Mouse (Mus musculus) lung, embryonic 15.5 days (tissue): ENCODE results near the gene Pabpc4. TPM values are rescaled to one million over a fixed set of nuclear protein-coding genes. Genes with fewer than 3 reads are reported as not detected.
"Not testable (repeated sequence)": the region's sequence is repeated elsewhere in the genome, so short reads cannot be mapped to it uniquely, and the experiment has no call there.

ENCODE experiments used
- ATAC-seq: fragments of 200-750 bp; cut with Nextera tagmentation; 2 replicates; pipeline ENCODE4 v1.8.0; 2017; ENCODE audit warnings: moderate number of reproducible peaks, borderline replicate concordance; ENCODE audit not compliant: low FRiP score, low TSS enrichment; ENCODE audit errors: extremely low read depth
- H3K27ac ChIP-seq: fragments of 300-500 bp; sonication (generic); 2 replicates; pipeline ENCODE4 v1.5.1; 2015; ENCODE audit warnings: moderate library complexity, mild to moderate bottlenecking, inconsistent platforms
- H3K27me3 ChIP-seq: fragments of 300-500 bp; sonication (generic); 2 replicates; pipeline ENCODE4 v1.6.1; 2015; ENCODE audit warnings: inconsistent platforms
- H3K36me3 ChIP-seq: fragments of 300-500 bp; sonication (generic); 2 replicates; pipeline ENCODE4 v1.6.1; 2015; ENCODE audit warnings: inconsistent platforms
- H3K4me1 ChIP-seq: fragments of 300-500 bp; sonication (generic); 2 replicates; pipeline ENCODE4 v1.6.1; 2015; ENCODE audit warnings: inconsistent platforms
- H3K4me2 ChIP-seq: fragments of 300-500 bp; sonication (generic); 2 replicates; pipeline ENCODE4 v1.6.1; 2015; ENCODE audit warnings: inconsistent platforms, mild to moderate bottlenecking, moderate library complexity
- H3K4me3 ChIP-seq: fragments of 300-500 bp; sonication (generic); 2 replicates; pipeline ENCODE4 v1.5.1; 2015; ENCODE audit warnings: mild to moderate bottlenecking, inconsistent platforms
- H3K9ac ChIP-seq: fragments of 300-500 bp; sonication (generic); 2 replicates; pipeline ENCODE4 v1.6.1; 2015; ENCODE audit warnings: inconsistent platforms
- H3K9me3 ChIP-seq: fragments of 300-500 bp; sonication (generic); 2 replicates; pipeline ENCODE4 v1.6.1; 2016; ENCODE audit warnings: inconsistent platforms
- WGBS: fragments of 180-500 bp; shearing (Covaris S2); methylation state at CpG from one replicate; pipeline ENCODE4 v1.1.7; 2015; 5-methylcytosine and 5-hydroxymethylcytosine counted together
- polyA plus RNA-seq: library from polyadenylated mRNA; unstranded; fragments of >200 nt; fragmentation: Nextera tagmentation; extraction: Ambion mirVana; gene quantifications from 2 replicates; pipeline ENCODE4 v1.2.1, GENCODE M21; 2015

Gene Pabpc4
- polyA plus RNA-seq, 1 experiment from 2014 or later: 32.8 TPM

DNA sequence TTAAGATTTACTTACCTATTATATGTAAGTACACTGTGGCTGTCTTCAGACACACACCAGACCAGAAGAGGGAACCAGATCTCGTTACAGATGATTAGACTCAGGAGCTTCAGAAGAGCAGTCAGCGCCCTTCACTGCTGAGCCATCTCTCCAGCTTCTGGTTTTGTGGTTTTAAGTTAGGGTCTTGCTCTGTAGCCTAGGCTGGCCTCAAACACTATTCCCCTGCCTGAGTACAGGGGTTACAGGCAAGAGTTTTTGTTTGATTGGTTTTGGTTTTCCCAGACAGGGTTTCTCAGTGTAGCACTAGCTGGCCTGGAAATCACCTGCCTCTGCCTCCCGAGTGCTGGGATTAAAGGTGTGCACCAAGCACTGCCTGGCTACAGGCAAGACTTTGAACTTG, 30.2 kb downstream of the Pabpc4 start:
- Histone ChIP-seq H3K36me3 (peaks cover 95% of the 10 kb centered on the region), H3K27ac (no peak overlapping the region), H3K9ac (no peak overlapping the region), H3K9me3 (no peaks in the 10 kb centered on the region), H3K4me2 (no peak overlapping the region), H3K27me3 (no peaks in the 10 kb centered on the region), H3K4me1 (no peaks in the 10 kb centered on the region), H3K4me3 (no peak overlapping the region)
- 87% methylated on average over 3 of the region's 3 CpGs for WGBS
- no peak for ATAC-seq

DNA sequence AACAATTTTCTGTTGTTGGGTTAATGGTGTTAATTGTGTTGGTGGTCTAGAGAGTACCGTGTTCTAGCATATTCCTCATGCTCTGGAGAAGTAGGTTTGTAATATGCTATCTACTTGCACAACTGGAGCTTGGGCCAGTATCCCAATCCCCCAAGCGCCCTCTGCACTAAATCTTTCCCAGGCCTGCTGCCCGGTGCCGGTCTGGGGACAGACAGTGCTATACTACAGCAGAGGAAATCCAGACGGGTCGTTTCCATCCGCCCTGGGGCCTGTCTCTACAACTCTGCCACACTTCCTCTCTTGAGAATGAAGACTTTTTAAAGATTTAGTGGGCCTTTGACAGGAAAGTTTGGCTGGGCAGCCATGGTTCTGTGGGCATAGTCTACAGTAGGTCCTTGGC, 30.8 kb downstream of the Pabpc4 start:
- Histone ChIP-seq H3K27ac (no peak overlapping the region), H3K27me3 (no peaks in the 10 kb centered on the region), H3K4me3 (no peak overlapping the region), H3K4me2 (no peak overlapping the region), H3K36me3 (peaks cover 94% of the 10 kb centered on the region), H3K4me1 (no peaks in the 10 kb centered on the region), H3K9ac (no peak overlapping the region), H3K9me3 (no peaks in the 10 kb centered on the region)
- WGBS: 87% methylated on average over 7 of the region's 7 CpGs
- no peak for ATAC-seq

DNA sequence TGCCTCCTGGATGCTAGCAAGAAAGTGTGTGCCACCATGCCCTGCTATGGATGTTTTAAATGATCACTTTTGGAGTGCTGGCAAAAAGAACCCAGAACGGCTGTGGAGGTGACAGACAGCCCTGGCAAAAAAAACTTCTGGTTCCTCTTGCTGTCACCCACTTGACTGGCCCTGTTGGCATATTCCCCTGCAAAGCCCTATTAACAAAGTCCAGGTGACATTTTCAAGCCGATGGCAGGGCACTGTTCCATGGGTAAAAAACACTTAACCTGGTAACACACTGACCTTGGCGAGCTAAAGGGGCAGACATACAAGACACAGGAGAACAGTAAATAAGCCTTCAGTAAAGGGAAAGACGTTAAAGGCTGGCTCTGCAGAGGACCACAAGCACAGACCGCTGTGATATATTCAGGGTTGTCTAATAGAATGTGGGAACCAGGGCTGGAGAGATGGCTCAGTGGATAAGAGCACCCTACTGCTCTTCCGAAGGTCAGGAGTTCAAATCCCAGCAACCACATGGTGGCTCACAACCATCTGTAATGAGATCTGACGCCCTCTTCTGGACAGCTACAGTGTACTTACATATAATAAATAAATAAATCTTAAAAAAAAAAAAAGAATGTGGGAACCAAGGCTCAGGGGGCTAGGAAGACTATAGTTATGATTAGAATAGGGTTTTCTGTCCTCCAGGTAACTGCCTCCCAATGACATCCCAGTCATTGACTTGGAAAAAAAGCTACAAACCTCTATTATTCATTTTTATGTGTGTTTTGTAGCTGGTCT, 31.7 kb downstream of the Pabpc4 start:
- WGBS: 77% methylated on average over 7 of the region's 7 CpGs
- H3K27me3 ChIP-seq: no peaks in the 10 kb centered on the region
- no peak overlapping the region for H3K9ac ChIP-seq
- ATAC-seq: no peak
- no peaks in the 10 kb centered on the region for H3K9me3 ChIP-seq
- H3K4me3 ChIP-seq: no peak overlapping the region
- no peak overlapping the region for H3K27ac ChIP-seq
- H3K4me1 ChIP-seq: no peaks in the 10 kb centered on the region
- peaks cover 92% of the 10 kb centered on the region for H3K36me3 ChIP-seq
- no peak overlapping the region for H3K4me2 ChIP-seq

- H3K9ac ChIP-seq, H3K9me3 ChIP-seq, H3K27ac ChIP-seq, H3K27me3 ChIP-seq, H3K4me3 ChIP-seq, H3K4me1 ChIP-seq, ATAC-seq, H3K4me2 ChIP-seq: not testable (repeated sequence)
- H3K36me3 ChIP-seq: peaks cover 92% of the 10 kb centered on the region
- WGBS: 88% methylated on average over 15 of the region's 15 CpGs
Measured at GRCm38 (mm10) chr4:123295026-123295425, 32.9 kb downstream of the Pabpc4 start.

DNA sequence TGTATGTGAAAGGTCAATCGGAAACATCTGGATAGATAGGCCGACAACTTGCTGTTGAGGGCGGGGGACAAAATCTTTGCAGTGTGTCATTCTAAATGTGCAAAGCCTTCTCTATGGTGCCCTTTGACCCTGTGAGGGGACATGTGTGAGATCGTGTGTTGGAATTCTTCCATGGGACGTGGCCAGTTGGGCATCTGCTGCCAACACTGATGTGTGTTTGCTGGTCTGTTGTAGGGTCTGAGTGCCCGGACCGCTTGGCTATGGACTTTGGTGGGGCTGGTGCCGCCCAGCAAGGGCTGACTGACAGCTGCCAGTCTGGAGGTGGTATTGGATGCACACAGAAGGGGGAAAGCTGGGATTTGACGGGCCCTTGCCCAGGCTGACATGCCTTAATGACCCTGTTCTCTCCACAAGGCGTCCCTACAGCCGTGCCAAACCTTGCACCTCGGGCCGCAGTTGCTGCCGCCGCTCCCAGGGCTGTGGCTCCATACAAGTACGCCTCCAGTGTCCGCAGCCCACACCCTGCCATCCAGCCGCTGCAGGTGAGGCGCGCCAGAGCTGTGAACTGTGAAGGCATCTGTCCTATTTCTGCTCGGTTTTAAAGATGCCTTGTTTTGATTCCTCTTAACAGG, 33.5 kb downstream of the Pabpc4 start:
- Histone ChIP-seq H3K9ac (no peak overlapping the region), H3K4me2 (no peak overlapping the region), H3K4me1 (no peaks in the 10 kb centered on the region), H3K9me3 (no peaks in the 10 kb centered on the region), H3K27ac (no peak overlapping the region), H3K36me3 (peaks cover 92% of the 10 kb centered on the region), H3K27me3 (no peaks in the 10 kb centered on the region), H3K4me3 (no peak overlapping the region)
- ATAC-seq: no peak
- 87% methylated on average over 21 of the region's 21 CpGs for whole genome bisulfite sequencing

- no peak overlapping the region for H3K9ac ChIP-seq
- ATAC-seq: no peak
- no peaks in the 10 kb centered on the region for H3K4me1 ChIP-seq
- H3K9me3 ChIP-seq: no peaks in the 10 kb centered on the region
- H3K4me2 ChIP-seq: no peak overlapping the region
- H3K27me3 ChIP-seq: no peaks in the 10 kb centered on the region
- no peak overlapping the region for H3K4me3 ChIP-seq
- H3K36me3 ChIP-seq: peaks cover 89% of the 10 kb centered on the region
- H3K27ac ChIP-seq: no peak overlapping the region
- WGBS: 80% methylated on average over 5 of the region's 5 CpGs
Measured at GRCm38 (mm10) chr4:123296148-123296534, 34.0 kb downstream of the Pabpc4 start.

DNA sequence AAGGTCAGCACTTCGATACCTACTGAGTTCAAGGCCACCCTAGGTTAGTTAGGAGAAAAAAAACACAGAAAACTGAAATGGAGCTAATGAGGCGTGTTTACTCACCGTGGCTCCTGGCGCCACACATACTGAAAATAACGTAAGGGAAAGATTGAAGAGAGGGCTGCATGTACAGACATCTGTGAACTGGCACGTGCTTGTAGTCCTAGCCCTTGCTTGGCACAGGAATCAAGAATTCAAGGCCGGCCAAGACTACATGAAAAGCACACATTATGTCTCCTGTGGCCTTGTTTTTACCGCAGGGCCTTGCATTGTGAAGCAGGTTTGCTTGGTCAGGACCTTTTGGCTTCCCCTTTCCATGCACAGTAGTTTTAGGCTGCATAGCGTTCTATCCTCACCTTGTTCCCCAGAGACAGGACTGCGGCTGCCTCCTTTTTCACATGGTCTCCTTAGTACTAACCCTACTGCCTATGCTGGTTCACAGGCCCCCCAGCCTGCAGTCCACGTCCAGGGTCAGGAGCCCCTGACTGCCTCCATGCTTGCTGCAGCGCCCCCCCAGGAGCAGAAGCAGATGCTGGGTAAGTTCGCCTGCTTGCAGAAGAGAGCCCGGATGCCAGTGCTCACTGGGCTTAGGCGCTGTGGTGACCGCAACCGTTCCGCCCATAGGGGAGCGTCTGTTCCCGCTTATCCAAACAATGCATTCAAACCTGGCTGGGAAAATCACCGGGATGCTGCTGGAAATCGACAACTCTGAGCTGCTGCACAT, 35.2 kb downstream of the Pabpc4 start:
- H3K9ac ChIP-seq: no peak overlapping the region
- H3K9me3 ChIP-seq: no peaks in the 10 kb centered on the region
- H3K4me2 ChIP-seq: no peak overlapping the region
- WGBS: 93% methylated on average over 22 of the region's 22 CpGs
- H3K27ac ChIP-seq: no peak overlapping the region
- H3K27me3 ChIP-seq: no peaks in the 10 kb centered on the region
- no peak overlapping the region for H3K4me3 ChIP-seq
- ATAC-seq: no peak
- peaks cover 86% of the 10 kb centered on the region for H3K36me3 ChIP-seq
- no peaks in the 10 kb centered on the region for H3K4me1 ChIP-seq

GRCm38 (mm10) chr4:123298226-123298625, 36.1 kb downstream of the Pabpc4 start:
- H3K27ac ChIP-seq: no peak overlapping the region
- no peak overlapping the region for H3K9ac ChIP-seq
- no peaks in the 10 kb centered on the region for H3K4me1 ChIP-seq
- H3K4me3 ChIP-seq: no peak overlapping the region
- WGBS: 73% methylated on average over 4 of the region's 4 CpGs
- H3K9me3 ChIP-seq: no peaks in the 10 kb centered on the region
- no peaks in the 10 kb centered on the region for H3K27me3 ChIP-seq
- ATAC-seq: no peak
- H3K36me3 ChIP-seq: peaks cover 85% of the 10 kb centered on the region
- no peak overlapping the region for H3K4me2 ChIP-seq

- Histone ChIP-seq H3K4me1 (no peaks in the 10 kb centered on the region), H3K4me3 (no peak overlapping the region), H3K27ac (no peak overlapping the region), H3K9ac (no peak overlapping the region), H3K4me2 (no peak overlapping the region), H3K27me3 (no peaks in the 10 kb centered on the region), H3K36me3 (peaks cover 82% of the 10 kb centered on the region), H3K9me3 (no peaks in the 10 kb centered on the region)
- 92% methylated on average over 11 of the region's 11 CpGs for WGBS
- ATAC-seq: no peak
Measured at GRCm38 (mm10) chr4:123298980-123299670, 37.0 kb downstream of the Pabpc4 start.

DNA sequence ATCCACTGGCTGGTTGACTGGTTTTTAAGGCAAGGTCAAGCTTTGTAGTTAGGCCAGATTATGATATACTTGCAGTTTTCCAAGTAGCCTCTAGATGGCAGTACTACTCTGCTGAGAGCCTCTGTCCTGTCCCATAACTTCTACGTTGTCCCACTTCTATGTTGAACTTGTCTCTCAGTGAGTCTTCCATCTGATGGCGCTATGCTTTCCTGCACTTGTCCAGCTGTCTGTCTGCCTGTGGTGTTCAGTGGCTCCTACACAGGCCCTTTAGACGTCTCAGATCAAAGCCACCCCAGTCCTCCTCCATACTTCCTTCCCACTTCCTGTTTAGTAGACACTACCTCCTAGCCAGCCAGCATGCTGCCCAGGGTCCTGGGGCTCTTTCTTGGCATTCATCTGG, 43.6 kb downstream of the Pabpc4 start:
- no peak overlapping the region for H3K27ac ChIP-seq
- H3K4me1 ChIP-seq: peaks cover 4% of the 10 kb centered on the region; the same call in 1 of the 2 replicates
- no peak overlapping the region for H3K4me2 ChIP-seq
- H3K27me3 ChIP-seq: no peaks in the 10 kb centered on the region
- H3K36me3 ChIP-seq: peaks cover 23% of the 10 kb centered on the region
- H3K4me3 ChIP-seq: no peak overlapping the region
- no peaks in the 10 kb centered on the region for H3K9me3 ChIP-seq
- H3K9ac ChIP-seq: no peak overlapping the region
- peak; percentile 56; the same call in 1 of the 2 replicates for ATAC-seq
- 16% methylated on average over 3 of the region's 3 CpGs for WGBS

GRCm38 (mm10) chr4:123306999-123307398, 44.8 kb downstream of the Pabpc4 start:
- no peaks in the 10 kb centered on the region for H3K9me3 ChIP-seq
- H3K4me3 ChIP-seq: no peak overlapping the region
- H3K36me3 ChIP-seq: peaks cover 17% of the 10 kb centered on the region
- H3K27ac ChIP-seq: no peak overlapping the region
- H3K4me1 ChIP-seq: peaks cover 4% of the 10 kb centered on the region; the same call in 1 of the 2 replicates
- no peak overlapping the region for H3K4me2 ChIP-seq
- WGBS: 85% methylated on average over 10 of the region's 10 CpGs
- no peak overlapping the region for H3K9ac ChIP-seq
- H3K27me3 ChIP-seq: no peaks in the 10 kb centered on the region
- no peak for ATAC-seq
